Mouse (Mus musculus) cerebellum, adult 2 months (tissue): ENCODE measurements around the gene Aagab. TPM values are rescaled to one million over a fixed set of nuclear protein-coding genes. Genes with fewer than 3 reads are reported as not detected.

Source experiments
- DNase-seq, 2 experiments: peaks; one replicate each; pipeline ENCODE4 v3.0.0; 2021
- H3K27ac ChIP-seq: fragments of 200-500 bp; 2 replicates; pipeline ENCODE4 v1.5.1; 2012; ENCODE audit warnings: low read length, control low read depth, inconsistent platforms; ENCODE audit not compliant: insufficient read depth
- H3K27me3 ChIP-seq: fragments of 200-500 bp; 2 replicates; pipeline ENCODE4 v1.6.1; 2012; ENCODE audit warnings: inconsistent platforms, mild to moderate bottlenecking, low read length, moderate library complexity; ENCODE audit not compliant: control insufficient read depth, insufficient read depth
- H3K4me1 ChIP-seq: fragments of 200-500 bp; 2 replicates; pipeline ENCODE4 v1.6.1; 2011; ENCODE audit warnings: low read length; ENCODE audit not compliant: control insufficient read depth, insufficient read depth
- H3K4me3 ChIP-seq: fragments of 200-500 bp; replicated peaks from 2 replicates; pipeline ENCODE3; 2011; ENCODE audit warnings: mild to moderate bottlenecking, low read depth, low read length, control low read depth; ENCODE audit not compliant: insufficient read depth
- CTCF ChIP-seq: fragments of 200-500 bp; IDR thresholded peaks from 2 replicates; pipeline ENCODE4 v1.5.1; 2011; ENCODE audit warnings: low read depth, mild to moderate bottlenecking, control low read depth, low read length, moderate library complexity, borderline replicate concordance; ENCODE audit not compliant: insufficient read depth
- POLR2A ChIP-seq: fragments of 200-500 bp; IDR thresholded peaks from 2 replicates; pipeline ENCODE4 v1.6.1; 2011; ENCODE audit warnings: low read length, control low read depth, borderline replicate concordance; ENCODE audit not compliant: insufficient read depth
- WGBS: fragments of 180-500 bp; shearing (Covaris S2); methylation state at CpG from one replicate; pipeline ENCODE4 v1.1.7; 2018; 5-methylcytosine and 5-hydroxymethylcytosine counted together
- polyA plus RNA-seq: library from polyadenylated mRNA; depleted of rRNA; stranded (reverse); fragments of >200 nt; gene quantifications from 2 replicates; pipeline ENCODE4 v1.2.3, GENCODE M21; 2012

The Aagab gene
- polyA plus RNA-seq, 1 experiment = 31.0 TPM

DNA sequence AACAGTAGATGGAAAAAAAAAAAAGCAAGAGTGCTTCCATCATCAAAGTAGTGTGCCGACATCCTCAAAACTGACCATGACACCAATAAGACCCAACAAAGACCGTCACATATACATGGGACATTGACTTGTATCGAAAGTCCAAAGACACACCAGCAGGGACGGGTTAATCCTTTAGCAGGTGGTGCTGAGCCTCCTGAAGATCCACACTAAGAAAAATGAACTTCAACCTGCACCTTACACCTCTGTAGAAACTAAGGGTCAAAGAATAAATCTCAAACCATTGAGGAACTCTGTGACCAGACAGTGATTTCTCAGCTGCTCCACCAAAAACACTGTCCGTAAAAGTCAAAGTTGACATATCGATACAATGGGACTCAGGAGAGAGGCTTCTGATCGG, 67.4 kb downstream of the Aagab start:
- WGBS = 98% methylated on average over 7 of the region's 7 CpGs
- no peaks in the 10 kb centered on the region for H3K27me3 ChIP-seq
- TF ChIP-seq CTCF = no peak
- TF ChIP-seq POLR2A = no peak
- H3K4me3 ChIP-seq = no peak overlapping the region
- no peak overlapping the region for H3K27ac ChIP-seq
- H3K4me1 ChIP-seq = peaks cover 13% of the 10 kb centered on the region
- DNase-seq = no peak

- no peak for DNase-seq
These were observed 70.5 kb downstream of the Aagab start for GRCm38 (mm10) chr9:63672797-63673493.

DNA sequence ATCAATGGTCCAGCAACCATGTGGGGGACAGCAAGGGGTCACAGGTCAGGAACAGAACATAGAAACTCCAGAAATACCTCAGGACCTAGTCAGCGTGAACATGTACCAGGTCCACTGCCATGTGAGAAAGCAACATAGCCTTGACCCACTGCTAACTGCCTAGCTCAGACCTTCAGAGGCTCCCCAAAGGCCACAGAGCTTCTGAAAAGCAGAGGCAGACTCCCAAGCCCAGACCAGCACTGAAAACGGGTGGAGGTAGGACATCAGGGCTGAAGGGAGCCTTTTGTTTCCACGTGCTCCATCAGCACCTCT, 71.0 kb downstream of the Aagab start:
- Histone ChIP-seq H3K4me3 (no peak overlapping the region), H3K4me1 (no peaks in the 10 kb centered on the region), H3K27ac (no peak overlapping the region), H3K27me3 (no peaks in the 10 kb centered on the region)
- 82% methylated on average over 3 of the region's 3 CpGs for WGBS
- no peak for DNase-seq
- TF ChIP-seq POLR2A (no peak), CTCF (no peak)

More at GRCm38 (mm10) chr9:63672797-63673493, 70.5 kb downstream of the Aagab start:
- H3K4me1 ChIP-seq = no peaks in the 10 kb centered on the region
- no peak overlapping the region for H3K27ac ChIP-seq
- H3K27me3 ChIP-seq = no peaks in the 10 kb centered on the region
- TF ChIP-seq POLR2A = no peak
- H3K4me3 ChIP-seq = no peak overlapping the region
- 65% methylated on average over 8 of the region's 8 CpGs for WGBS

DNA sequence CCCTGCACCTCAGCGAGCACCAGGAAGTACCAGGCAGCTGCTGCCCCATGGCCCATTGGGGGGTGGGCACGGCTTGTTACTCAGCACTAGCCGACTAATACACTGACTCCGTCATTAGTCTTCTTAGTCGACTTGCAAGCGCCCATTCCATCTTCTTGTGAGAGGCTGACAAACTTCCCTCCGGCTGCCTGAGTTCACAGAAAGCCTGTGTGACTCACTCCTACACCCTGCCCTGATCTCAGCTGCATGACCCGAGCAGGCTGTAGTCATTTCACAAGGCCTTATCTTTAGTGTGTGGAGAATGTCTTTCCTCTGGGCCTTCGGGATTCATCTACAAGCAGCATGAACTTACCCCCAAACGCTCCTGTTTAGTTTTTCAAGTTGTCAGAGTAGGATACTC, 72.2 kb downstream of the Aagab start:
- Histone ChIP-seq H3K4me3 (no peak overlapping the region), H3K27ac (no peak overlapping the region), H3K27me3 (no peaks in the 10 kb centered on the region), H3K4me1 (no peaks in the 10 kb centered on the region)
- DNase-seq = no peak
- no peak for TF ChIP-seq POLR2A
- TF ChIP-seq CTCF = no peak
- 87% methylated on average over 10 of the region's 10 CpGs for WGBS

DNA sequence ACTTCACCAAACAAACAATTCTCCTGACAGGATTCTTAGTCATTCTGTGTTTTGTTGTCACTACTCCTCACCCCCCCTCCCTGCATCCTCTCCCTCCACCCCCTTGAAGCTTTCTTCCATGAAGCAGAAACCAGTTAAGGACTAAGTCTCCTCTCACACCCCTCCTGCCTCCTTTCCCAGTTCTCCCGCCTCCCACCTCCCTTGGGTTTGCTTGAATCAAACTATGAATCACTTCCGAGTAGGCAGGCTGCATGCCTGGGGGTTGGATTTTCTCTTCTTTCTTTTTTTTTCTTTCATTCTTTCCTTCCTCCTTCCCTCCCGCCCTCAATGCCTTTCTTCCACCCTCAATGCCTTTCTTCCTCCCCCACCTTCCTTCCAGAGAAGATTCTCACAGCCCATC, 75.2 kb downstream of the Aagab start:
- no peak overlapping the region for H3K4me3 ChIP-seq
- DNase-seq = no peak
- 70% methylated on average over 3 of the region's 3 CpGs for WGBS
- no peak overlapping the region for H3K27ac ChIP-seq
- TF ChIP-seq CTCF = no peak
- H3K27me3 ChIP-seq = no peaks in the 10 kb centered on the region
- no peaks in the 10 kb centered on the region for H3K4me1 ChIP-seq

DNA sequence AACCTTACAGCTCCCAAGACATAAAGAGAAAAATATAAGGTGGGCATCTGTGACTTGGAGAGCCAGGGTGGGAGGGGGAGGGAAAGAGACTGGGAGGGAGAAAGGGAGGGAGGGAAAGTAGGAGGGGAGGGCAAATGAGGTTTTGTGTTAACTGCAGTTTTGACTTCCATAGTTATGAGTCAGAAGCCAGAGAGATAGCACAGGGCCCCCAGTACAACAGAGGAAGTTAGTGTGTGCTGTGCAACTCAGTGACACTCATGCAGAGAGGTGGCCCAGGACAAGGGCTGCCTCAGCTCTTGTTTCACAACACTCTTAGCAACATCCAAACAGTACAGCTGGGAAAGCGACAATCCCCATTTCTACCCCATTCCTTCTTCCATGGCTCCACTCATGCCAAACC, 75.6 kb downstream of the Aagab start:
- Histone ChIP-seq H3K4me3 (no peak overlapping the region), H3K27ac (no peak overlapping the region), H3K4me1 (no peaks in the 10 kb centered on the region), H3K27me3 (no peaks in the 10 kb centered on the region)
- WGBS = 100% methylated on average over 1 of the region's 1 CpGs
- no peak for TF ChIP-seq CTCF
- TF ChIP-seq POLR2A = no peak
- no peak for DNase-seq

- Histone ChIP-seq H3K27ac (no peak overlapping the region), H3K4me3 (no peak overlapping the region), H3K27me3 (no peaks in the 10 kb centered on the region), H3K4me1 (no peaks in the 10 kb centered on the region)
- 79% methylated on average over 9 of the region's 9 CpGs for WGBS
- TF ChIP-seq CTCF (no peak), POLR2A (no peak)
- DNase-seq = no peak
These were observed 79.8 kb downstream of the Aagab start for GRCm38 (mm10) chr9:63682301-63682700.

GRCm38 (mm10) chr9:63682943-63683342, 80.5 kb downstream of the Aagab start:
- H3K4me1 ChIP-seq = no peaks in the 10 kb centered on the region
- 97% methylated on average over 2 of the region's 2 CpGs for WGBS
- TF ChIP-seq POLR2A (no peak), CTCF (no peak)

DNA sequence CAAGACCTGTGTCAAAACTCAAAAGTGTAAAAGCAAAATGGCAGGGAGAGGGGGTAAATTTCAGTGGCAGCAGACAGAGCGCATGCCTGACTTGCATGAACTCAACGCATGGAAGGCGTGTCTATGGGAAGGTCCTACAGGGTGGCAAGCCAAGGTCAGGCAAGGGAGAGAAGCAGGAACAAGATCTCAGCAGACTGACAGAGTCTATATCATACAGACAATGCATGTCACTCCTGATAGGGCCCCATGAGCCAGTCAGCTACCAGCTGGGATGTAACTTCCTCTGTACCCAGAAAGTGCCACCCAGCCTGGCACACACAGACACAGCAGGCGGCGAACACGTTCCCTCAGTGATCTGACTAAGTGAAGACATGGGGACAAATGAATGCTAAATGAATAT, 81.8 kb downstream of the Aagab start:
- Histone ChIP-seq H3K4me3 (no peak overlapping the region), H3K27me3 (no peaks in the 10 kb centered on the region), H3K27ac (no peak overlapping the region), H3K4me1 (no peaks in the 10 kb centered on the region)
- WGBS = 83% methylated on average over 6 of the region's 6 CpGs
- DNase-seq = no peak
- TF ChIP-seq POLR2A (no peak), CTCF (no peak)

More at GRCm38 (mm10) chr9:63682943-63683342, 80.5 kb downstream of the Aagab start:
- no peak overlapping the region for H3K27ac ChIP-seq
- no peak overlapping the region for H3K4me3 ChIP-seq
- H3K27me3 ChIP-seq = no peaks in the 10 kb centered on the region
- DNase-seq = no peak
